33 mouse cellular contexts compared by ENCODE assay signal in the genomic region with DNA sequence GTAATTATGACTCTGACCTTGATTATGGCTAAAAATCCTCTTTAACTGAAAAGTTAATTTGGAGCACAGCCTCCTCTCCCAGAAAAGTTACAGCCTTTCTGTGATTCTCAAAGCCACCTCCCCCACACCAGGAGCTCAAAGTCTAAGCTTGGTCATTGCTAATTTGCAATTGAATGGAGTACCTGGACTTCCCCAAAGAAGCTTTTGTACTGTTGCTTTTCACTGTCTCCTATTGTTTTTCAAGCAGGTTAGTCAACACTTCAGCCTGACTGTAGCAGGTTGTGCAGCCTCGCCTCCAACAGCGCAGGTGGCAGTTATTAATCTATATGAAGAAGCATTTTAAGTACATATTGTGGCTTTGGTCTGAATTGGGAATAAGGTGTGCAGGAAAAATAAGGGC. TPM values are rescaled to one million over a fixed set of nuclear protein-coding genes. Genes with fewer than 3 reads are reported as not detected.
"Had no signal": no experiment of that assay in that cellular context is flagged by ENCODE, and none has a peak within 500 bp of the region (broad histone marks: within the 10 kb centered on the region; RNA-seq: fewer than 3 reads in every experiment).

No protein-coding gene starts in this region.

RNA-seq across cellular contexts. Expression of gene Abo, which starts 20.8 kb away (rescaled TPM):
- total RNA-seq: common myeloid progenitor, adult 5-6 weeks; forebrain, postnatal 0 days; gastrocnemius, adult 18-20 months; gastrocnemius, adult 2 months; gastrocnemius, adult 8-10 months; gastrocnemius, postnatal 10 days; gastrocnemius, postnatal 14 days; gastrocnemius, postnatal 25 days; gastrocnemius, postnatal 36 days; gastrocnemius, postnatal 4 days; granulocyte monocyte progenitor cell, adult 5-6 weeks; heart, adult 18-20 months; heart, adult 2 months; heart, adult 8-10 months had no signal
- polyA plus RNA-seq: cortical plate, adult 2 months; embryonic facial prominence, embryonic 10.5 days; embryonic facial prominence, embryonic 11.5 days; embryonic facial prominence, embryonic 12.5 days; embryonic facial prominence, embryonic 13.5 days; embryonic facial prominence, embryonic 14.5 days; embryonic facial prominence, embryonic 15.5 days; erythroblast, embryonic 14.5 days; forebrain, embryonic 10.5 days; forebrain, embryonic 11.5 days; forebrain, embryonic 12.5 days; forebrain, embryonic 13.5 days; forebrain, embryonic 14.5 days; forebrain, embryonic 15.5 days; forebrain, embryonic 16.5 days; forebrain, postnatal 0 days; frontal cortex, adult 2 months; heart, adult 2 months; heart, embryonic 10.5 days; heart, embryonic 11.5 days; heart, embryonic 12.5 days had no signal
